Mouse (Mus musculus) liver (tissue): ENCODE measurements around the gene AW011738.

Experiments
- DNase-seq: peaks from one replicate; pipeline ENCODE4 v3.0.0-alpha.2; 2020; ENCODE audit warnings: mixed read lengths

Gene AW011738

GRCm38 (mm10) chr4:156251081-156251480, 48.0 kb downstream of the AW011738 start:
- no peak for DNase-seq

- DNase-seq = peak; percentile 75
These were observed 49.0 kb downstream of the AW011738 start for GRCm38 (mm10) chr4:156252140-156252539.

DNA sequence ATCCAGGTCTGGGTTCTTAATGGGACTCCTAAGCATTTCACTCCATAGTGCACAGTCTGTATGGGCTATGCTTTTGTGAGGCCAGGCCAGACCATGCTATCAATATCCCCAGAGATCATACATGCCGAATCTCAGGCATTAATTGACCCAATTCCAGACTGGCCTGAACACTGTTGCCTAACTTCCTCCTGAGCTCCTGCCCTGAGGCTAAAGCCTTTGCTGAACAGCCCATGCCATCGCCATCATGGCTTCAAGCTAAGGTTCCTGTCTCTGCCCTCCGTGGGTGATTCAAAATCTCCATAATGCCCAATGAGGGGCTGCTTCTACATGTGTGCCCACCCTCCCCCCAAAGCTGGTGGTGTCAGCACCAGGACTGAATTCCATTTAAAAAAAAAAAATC, 49.5 kb downstream of the AW011738 start:
- DNase-seq = no peak

- DNase-seq = peak; percentile 89
These were observed 49.9 kb downstream of the AW011738 start for GRCm38 (mm10) chr4:156253043-156253442.

DNA sequence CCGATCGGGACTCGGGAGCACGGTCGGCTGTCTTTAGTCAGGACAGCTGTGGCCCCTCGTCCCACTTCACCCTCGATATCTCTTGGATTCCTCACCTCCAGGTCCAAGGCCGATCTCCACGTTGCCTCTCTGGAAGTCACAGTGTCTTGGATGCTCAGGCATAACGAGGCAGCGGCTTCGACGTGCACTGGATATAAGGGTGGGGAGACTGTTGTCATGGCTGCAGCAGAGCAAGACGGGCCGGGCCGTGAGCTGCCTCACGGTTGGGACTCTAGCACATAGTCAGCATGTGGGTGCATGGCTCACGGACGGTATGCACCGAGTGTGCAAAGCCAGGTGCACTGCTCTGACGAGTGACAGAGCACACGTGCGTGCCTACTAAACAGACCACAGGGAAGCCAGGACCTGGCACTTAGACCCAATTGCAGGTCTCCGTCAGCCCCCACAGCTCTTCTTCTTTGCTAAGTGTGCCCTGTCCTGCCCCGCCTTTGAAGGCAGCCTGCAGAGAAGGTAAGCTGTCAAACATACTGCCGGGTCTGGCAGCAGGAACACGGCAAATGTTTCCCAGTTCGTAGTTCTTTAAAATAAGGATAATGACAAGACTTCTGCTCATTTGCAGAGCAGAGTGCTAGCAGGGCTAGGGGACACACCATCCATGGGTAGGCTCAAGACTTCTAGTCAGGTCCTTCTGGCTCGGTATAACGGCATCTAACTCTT, 51.4 kb downstream of the AW011738 start:
- DNase-seq = peak; percentile 78
